Mouse (Mus musculus): ENCODE measurements around the gene Tmem54. TPM values are rescaled to one million over a fixed set of nuclear protein-coding genes. Genes with fewer than 3 reads are reported as not detected.

Tmem54 gene
- total RNA-seq, 2 experiments from 2014 or later: not detected

- no peak for DNase-seq (ENCODE audit: extremely low spot score in 1 of 2, low spot score in 1 of 2)
Observed at GRCm38 (mm10) chr4:129125736-129126451, 20.5 kb downstream of the Tmem54 start.

- no peak for DNase-seq (ENCODE audit: extremely low spot score in 1 of 2, low spot score in 1 of 2)
Observed at GRCm38 (mm10) chr4:129128582-129129338, 23.4 kb downstream of the Tmem54 start.

GRCm38 (mm10) chr4:129129387-129129786, 24.0 kb downstream of the Tmem54 start:
- no peak for DNase-seq (ENCODE audit: extremely low spot score in 1 of 2, low spot score in 1 of 2)

GRCm38 (mm10) chr4:129130149-129130548, 24.8 kb downstream of the Tmem54 start:
- peak in 1 of 2 experiments; percentile 64 for DNase-seq (ENCODE audit: extremely low spot score in 1 of 2, low spot score in 1 of 2)

- DNase-seq (ENCODE audit: extremely low spot score in 1 of 2, low spot score in 1 of 2): no peak
Observed at GRCm38 (mm10) chr4:129130755-129131303, 25.5 kb downstream of the Tmem54 start.

GRCm38 (mm10) chr4:129134799-129135585, 29.6 kb downstream of the Tmem54 start:
- DNase-seq (ENCODE audit: extremely low spot score in 1 of 2, low spot score in 1 of 2): peak in 1 of 2 experiments; percentile 89

GRCm38 (mm10) chr4:129135637-129136036, 30.3 kb downstream of the Tmem54 start:
- no peak for DNase-seq (ENCODE audit: extremely low spot score in 1 of 2, low spot score in 1 of 2)

GRCm38 (mm10) chr4:129136189-129136578, 30.8 kb downstream of the Tmem54 start:
- no peak for DNase-seq (ENCODE audit: extremely low spot score in 1 of 2, low spot score in 1 of 2)

GRCm38 (mm10) chr4:129136579-129137391, 31.4 kb downstream of the Tmem54 start, which contains the start of gene Fndc5:
Gene Fndc5 (plus strand): TSS chr4:129136999.
- DNase-seq (ENCODE audit: extremely low spot score in 1 of 2, low spot score in 1 of 2): no peak

GRCm38 (mm10) chr4:129137392-129138321, 32.3 kb downstream of the Tmem54 start:
- DNase-seq (ENCODE audit: extremely low spot score in 1 of 2, low spot score in 1 of 2): no peak

GRCm38 (mm10) chr4:129139642-129140041, 34.3 kb downstream of the Tmem54 start:
- no peak for DNase-seq (ENCODE audit: extremely low spot score in 1 of 2, low spot score in 1 of 2)

- DNase-seq (ENCODE audit: extremely low spot score in 1 of 2, low spot score in 1 of 2): no peak
Observed at GRCm38 (mm10) chr4:129140808-129141207, 35.5 kb downstream of the Tmem54 start.

- DNase-seq (ENCODE audit: extremely low spot score in 1 of 2, low spot score in 1 of 2): no peak
Observed at GRCm38 (mm10) chr4:129141560-129142438, 36.5 kb downstream of the Tmem54 start.

- no peak for DNase-seq (ENCODE audit: extremely low spot score in 1 of 2, low spot score in 1 of 2)
Observed at GRCm38 (mm10) chr4:129142439-129143045, 37.2 kb downstream of the Tmem54 start.

- no peak for DNase-seq (ENCODE audit: extremely low spot score in 1 of 2, low spot score in 1 of 2)
Observed at GRCm38 (mm10) chr4:129143509-129143908, 38.2 kb downstream of the Tmem54 start.

GRCm38 (mm10) chr4:129144401-129145367, 39.3 kb downstream of the Tmem54 start:
- DNase-seq (ENCODE audit: extremely low spot score in 1 of 2, low spot score in 1 of 2): no peak
